Mouse (Mus musculus) CH12.LX (cell line): ENCODE measurements around the gene Prelid1.

Experiments
- EP300 ChIP-seq: IDR thresholded peaks from 2 replicates; pipeline ENCODE4 v1.6.1; 2011; ENCODE audit warnings: low read length, improper control_type of control experiment
- POLR2A ChIP-seq: IDR thresholded peaks from 2 replicates; pipeline ENCODE4 v1.6.1; 2011; ENCODE audit warnings: low read depth, mild to moderate bottlenecking, improper control_type of control experiment, low read length
- RAD21 ChIP-seq: IDR thresholded peaks from 2 replicates; pipeline ENCODE4 v1.6.1; 2011; ENCODE audit warnings: low read depth, mild to moderate bottlenecking, low read length, improper control_type of control experiment, moderate library complexity
- SIN3A ChIP-seq: IDR thresholded peaks from 2 replicates; pipeline ENCODE4 v1.6.1; 2012; ENCODE audit warnings: low read length, improper control_type of control experiment, inconsistent platforms
- USF1 ChIP-seq: IDR thresholded peaks from 2 replicates; pipeline ENCODE4 v1.6.1; 2014; ENCODE audit warnings: low read depth, mild to moderate bottlenecking, inconsistent platforms, low read length, improper control_type of control experiment

- TF ChIP-seq EP300: no peak
- no peak for TF ChIP-seq POLR2A
- TF ChIP-seq USF1: no peak
- no peak for TF ChIP-seq SIN3A
- TF ChIP-seq RAD21: no peak
Measured at GRCm38 (mm10) chr13:55325596-55325995, 5.3 kb downstream of the Prelid1 start.
